Mouse (Mus musculus) lung, adult 2 months (tissue): ENCODE measurements around the gene Sparcl1.

ENCODE experiments used
- CTCF ChIP-seq: fragments of 200-500 bp; IDR thresholded peaks from 2 replicates; pipeline ENCODE4 v1.5.1; 2011; ENCODE audit warnings: mild to moderate bottlenecking, low read length, control low read depth; ENCODE audit not compliant: insufficient read depth
- POLR2A ChIP-seq: fragments of 200-500 bp; IDR thresholded peaks from 2 replicates; pipeline ENCODE4 v1.6.1; 2011; ENCODE audit warnings: low read depth, mild to moderate bottlenecking, control low read depth, low read length, borderline replicate concordance; ENCODE audit errors: extremely low read depth

DNA sequence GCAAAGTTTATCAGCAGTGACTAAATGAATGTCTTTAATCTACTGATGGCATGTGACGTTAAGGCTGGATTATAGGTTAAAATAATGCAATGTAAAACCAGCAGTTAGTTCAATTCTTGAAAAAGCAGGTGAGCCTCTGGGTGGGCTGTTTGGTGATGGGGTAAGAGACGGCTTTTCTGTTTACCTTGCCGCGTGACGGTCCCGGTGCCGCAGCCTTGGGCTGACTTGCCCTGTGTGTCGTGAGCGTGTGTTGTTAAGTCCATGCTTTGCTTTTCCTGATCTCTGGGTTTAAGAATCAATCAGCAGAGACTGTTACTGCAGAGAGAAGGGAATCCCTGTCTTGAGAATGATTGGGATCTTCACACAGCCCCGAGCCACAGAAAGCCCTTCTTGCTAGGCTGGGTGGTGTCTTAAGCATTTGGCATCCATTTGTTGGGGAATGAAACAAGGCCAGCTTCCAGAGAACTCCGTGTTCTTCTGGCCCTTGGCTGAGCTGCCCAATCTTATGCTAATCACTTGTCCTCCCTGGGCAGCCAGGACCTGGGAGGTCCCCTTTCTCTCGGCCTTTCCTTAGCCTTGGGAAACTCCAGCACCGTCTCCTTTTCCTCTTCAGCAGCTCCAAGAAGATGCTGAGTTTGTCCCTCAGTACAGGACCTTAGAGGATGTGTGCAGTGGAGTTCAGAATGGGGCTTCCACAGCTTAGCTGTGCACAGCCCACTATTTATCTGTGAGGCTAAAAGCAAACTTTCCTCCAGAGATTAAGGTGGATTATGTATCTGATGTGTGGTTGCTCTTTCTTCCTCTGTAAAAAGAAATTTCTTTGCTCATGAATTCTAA is 51.4 kb downstream of the Sparcl1 start:
- TF ChIP-seq POLR2A (no peak), CTCF (no peak)
